Mouse (Mus musculus): ENCODE measurements around the gene Hmgb1.

Gene Hmgb1

GRCm38 (mm10) chr5:149184844-149185186 lies 526 bp upstream of the Hmgb1 start:
- DNase-seq: no peak

- no peak for DNase-seq
Observed at GRCm38 (mm10) chr5:149183721-149184103, 577 bp downstream of the Hmgb1 start.

DNA sequence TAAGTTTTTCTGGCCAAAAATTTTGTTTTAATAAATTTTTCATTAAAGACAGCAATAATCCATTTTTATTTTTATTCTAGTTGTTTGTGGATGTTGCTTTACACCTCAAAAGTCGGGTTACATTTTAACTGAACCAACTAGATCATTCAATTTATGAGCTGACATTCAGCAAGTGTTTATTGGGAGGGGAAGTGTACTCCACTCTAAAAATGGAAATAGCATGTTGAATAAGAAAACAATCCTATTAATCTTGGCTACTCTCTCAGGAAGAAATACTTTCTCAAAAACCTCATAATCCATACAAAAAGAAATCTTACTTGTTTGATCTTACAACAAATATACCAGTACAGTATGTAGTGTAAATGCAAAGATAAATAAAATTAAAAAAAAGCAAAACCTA lies 1.2 kb downstream of the Hmgb1 start:
- DNase-seq: no peak

- DNase-seq: no peak
Observed at GRCm38 (mm10) chr5:149182186-149182870, 2.0 kb downstream of the Hmgb1 start.

- DNase-seq: no peak
Observed at GRCm38 (mm10) chr5:149179826-149180225, 4.5 kb downstream of the Hmgb1 start.

DNA sequence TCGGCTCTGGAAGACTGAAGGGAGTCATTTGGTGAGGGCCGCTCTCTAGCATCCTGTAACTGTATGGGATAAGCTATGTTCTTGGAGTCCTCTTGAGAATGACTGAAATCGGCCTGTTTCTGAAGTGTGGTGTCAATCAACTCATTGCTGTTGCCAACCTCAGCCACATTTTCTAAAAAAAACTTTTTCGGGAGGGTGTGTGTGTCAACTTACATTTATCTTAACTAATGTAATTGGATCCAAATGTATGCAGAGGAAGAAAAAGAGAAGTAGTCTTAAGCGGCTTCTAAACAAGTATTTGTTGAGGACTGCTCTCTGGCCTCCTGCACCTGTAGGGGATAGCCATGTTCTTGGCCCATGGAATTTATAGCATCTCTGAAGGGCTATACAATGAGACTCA lies 6.2 kb downstream of the Hmgb1 start:
- DNase-seq: no peak

DNA sequence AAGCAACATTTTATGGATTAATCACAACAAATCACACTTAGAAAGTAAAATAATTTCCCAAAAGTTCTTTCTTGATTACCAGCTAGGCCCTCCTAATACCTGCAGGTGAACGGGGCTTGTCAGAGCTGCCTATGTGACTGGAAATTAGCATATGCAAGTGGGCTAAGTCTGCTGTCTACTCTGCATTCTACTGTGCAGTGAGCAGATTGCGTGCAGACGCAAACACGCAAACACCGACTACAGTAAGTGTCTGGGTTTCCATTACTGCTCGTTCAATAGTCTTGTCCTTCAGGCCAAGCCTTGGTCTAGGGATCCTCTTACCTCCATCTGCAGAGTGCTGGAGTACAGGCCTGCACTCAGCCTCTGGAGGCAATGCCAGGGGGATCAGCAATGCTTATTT lies 8.6 kb downstream of the Hmgb1 start:
- DNase-seq: no peak

DNA sequence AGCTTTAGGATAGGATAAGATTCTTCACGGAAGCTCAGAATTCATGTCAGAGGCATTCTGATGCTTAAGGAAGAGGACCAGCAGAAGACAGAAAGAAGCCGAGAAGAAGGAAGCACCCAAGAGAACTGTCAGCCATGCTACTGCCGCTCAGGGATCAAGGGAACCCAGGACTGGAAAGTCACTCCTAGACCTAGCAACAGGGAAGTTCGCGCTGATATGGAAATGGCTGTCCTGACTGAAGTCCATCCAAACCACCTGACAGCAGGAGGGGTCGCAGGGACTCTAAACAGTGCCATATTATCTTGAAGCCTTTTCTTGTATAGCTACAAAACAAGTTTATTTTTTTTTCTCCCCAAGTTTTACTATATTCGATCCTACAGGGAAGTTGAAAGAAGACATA lies 9.8 kb downstream of the Hmgb1 start:
- DNase-seq: no peak

DNA sequence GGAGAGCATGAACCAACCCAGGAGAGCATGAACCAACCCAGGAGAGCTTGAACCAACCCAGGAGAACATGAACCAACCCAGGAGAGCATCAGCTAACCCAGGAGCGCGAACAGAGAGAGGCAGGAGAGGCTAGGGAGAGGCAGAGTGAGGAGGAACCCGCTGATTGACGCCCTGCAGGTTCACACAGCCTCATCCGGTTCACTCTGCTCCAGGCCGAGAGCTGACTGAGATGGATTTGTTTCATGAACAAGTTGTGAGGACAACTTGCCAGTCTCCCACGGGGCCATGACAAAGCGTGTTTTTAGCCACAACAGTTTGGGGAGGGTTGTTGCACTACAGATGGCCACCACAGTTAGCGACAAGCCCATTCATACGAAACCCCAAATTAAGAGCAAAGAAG lies 12.0 kb downstream of the Hmgb1 start:
- no peak for DNase-seq

GRCm38 (mm10) chr5:149170841-149171588 lies 13.3 kb downstream of the Hmgb1 start:
- no peak for DNase-seq

DNA sequence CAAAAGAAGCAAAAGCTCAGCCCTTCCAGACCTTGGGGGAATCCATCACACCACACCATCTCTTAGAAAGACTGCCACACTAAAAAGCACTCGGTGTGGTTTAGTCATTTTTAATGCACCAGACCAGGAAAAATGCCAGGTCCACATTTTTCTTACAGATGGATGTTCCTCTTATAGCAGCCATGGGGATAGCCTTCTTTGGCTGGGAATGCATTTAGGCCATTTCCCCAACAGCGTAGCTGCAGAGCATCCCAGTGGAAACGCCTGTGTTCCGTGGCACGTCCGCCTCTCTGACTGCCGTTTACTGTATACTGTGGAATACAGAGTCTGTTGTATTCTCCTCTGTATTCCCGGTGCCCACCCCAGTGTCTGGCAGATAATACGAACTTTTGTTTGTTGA lies 15.5 kb downstream of the Hmgb1 start:
- no peak for DNase-seq

DNA sequence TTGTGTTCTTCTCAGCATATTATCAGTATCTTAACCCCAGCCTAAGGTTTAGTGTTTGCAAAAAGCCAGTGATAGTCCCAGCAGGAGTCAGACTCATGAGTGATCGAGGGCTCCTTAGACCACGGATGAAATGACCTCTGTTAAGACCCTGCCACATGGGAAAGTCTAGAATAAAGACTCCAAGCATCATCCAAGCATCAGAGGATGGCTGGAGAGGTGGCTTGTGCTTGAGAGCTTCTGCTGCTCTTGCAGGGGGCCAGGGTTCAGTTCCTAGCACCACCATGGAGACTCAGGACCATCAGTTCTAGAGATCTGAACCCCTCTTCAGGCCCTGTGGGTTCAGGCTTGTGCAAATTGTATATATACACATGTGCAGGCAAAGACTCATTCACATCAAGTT lies 16.2 kb downstream of the Hmgb1 start:
- DNase-seq: no peak

DNA sequence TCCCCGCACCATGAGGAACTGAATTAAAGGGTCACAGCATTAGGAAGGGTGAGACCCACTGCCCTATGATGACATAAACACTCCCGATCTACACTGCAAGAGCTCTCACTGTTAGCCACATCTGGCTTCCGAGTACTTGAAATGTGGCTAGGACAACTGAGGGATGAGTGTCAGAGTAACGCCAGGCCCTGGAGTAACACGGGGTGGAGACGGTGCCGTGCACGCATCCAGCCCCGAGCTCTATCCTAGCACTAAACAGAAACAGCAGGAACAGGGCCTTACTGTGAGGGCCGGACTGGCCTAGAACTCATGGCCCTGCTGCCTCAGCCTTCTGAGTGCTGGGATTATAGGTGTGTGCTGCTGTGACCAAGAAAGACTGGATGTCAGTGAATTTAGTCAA lies 18.3 kb downstream of the Hmgb1 start:
- no peak for DNase-seq

DNA sequence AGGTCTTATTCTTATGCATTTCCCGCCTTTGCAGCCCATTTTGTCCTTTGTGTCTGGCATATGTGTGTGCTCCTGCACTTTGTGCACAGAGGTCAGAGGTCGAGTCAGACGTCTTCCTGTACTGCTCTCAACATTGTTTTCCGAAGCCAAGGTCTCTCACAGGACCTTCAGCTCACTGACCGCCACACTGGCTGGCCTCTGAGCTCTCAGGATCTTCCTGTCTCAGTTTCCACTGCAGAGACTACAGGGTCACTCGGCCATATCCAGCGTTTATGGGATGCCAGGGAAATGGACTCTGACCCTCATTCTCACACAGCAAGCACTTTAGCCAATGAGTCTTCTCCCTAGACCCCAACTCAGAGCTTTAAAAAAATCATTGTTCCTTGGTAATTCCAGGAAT lies 19.4 kb downstream of the Hmgb1 start:
- DNase-seq: no peak

DNA sequence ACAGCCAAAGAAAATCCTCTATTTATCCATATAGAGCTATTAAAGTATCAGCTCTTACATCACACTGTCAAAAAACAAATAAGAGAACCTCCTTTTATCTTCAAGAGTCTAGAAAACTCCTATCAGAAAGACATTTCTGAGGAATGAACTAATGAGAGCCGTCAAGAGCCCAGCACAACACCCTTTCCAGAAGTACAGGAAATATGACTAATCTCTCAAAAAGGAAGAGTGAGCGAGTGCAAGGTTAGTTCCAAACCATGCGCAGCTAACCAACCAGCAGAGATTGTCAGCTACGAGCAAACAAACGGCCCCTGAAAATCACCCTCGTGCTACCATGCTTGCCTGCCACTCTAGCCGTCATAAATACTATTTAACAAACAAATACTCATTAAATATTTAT lies 21.4 kb downstream of the Hmgb1 start:
- DNase-seq: no peak

GRCm38 (mm10) chr5:149160469-149160868 lies 23.8 kb downstream of the Hmgb1 start:
- DNase-seq: no peak

DNA sequence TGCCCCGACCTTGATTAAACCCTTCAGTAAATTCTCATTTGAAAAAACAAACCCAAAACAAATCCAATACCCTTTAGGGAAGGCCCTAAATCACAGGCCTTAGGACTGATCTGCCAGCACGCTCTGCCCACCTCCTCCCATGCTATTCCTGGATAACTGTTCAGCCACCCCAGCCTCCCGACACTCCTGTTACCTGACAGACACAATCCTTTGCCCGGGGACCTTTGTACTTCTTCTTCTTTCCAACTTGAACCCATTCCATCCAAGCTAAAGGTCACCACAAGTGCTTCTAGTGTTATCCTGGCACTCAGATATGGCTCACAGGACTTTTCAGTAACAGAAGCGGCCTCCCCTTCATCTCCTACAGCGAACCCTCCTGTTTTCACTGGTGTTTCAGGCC lies 25.3 kb downstream of the Hmgb1 start:
- no peak for DNase-seq

- DNase-seq: no peak
Observed at GRCm38 (mm10) chr5:149156886-149157563, 27.3 kb downstream of the Hmgb1 start.

- no peak for DNase-seq
Observed at GRCm38 (mm10) chr5:149152774-149153155, 31.5 kb downstream of the Hmgb1 start.

DNA sequence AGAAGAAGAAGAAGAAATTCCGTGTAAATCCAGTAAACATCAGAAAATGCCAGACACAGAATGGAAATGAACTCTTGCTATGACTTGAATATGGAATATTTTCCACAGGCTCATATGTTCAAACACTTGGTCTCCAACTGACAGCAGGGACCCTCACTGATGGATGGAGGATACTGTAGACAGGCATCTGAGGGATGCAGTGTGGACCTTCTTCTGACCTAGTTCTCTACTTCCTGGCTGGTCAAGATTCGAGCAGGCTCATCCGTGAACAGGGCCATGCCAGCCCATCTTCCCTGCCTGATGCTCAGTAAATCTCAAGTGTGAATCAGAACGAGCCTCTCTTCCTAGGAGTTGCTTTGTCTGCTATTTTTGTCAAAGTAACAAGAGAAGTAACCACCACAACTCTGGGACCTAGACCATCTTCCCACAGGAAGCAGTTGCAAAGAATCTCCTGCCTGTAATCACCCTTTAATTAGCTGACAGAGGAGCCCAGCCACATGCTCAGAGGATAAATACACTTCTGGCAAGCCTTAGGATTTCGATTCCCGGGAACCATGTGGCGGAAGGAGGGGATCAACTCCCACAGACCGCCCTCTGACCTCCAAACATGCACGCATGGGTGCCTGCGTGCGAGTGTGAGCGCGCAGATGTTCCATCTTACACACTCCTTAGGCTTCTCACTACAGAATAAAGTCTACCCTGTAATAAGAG lies 32.1 kb downstream of the Hmgb1 start:
- DNase-seq: no peak

GRCm38 (mm10) chr5:149150882-149151281 lies 33.4 kb downstream of the Hmgb1 start:
- no peak for DNase-seq

DNA sequence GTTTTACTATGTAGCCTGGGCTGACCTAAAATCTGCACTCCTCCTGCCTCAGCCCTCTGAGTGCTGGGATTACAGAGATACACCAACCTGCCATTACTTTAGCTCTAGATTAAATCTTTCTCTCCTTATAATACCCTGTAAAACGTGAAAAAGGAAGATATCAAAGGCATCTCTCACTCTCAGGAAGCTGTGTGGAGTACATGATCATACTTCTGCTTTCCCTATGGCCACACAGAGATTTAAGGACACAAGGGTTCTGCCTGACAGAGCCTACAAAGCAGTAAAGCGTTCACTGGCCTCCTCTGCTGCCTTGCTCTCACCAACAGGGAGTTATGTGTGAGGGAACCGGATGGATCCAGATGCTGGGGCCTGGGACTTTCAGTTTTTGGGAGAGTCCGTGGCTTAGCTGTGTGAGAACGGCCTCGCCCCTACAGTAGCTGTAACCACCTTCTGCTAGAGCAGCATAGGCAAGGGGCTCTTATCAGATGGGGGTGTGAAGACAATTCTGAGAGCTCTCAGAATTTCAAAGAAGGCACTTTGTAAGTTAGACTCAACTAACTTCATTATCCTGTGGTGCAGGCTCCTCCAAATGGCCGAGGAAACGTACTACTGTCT lies 36.8 kb downstream of the Hmgb1 start:
- DNase-seq: no peak

- DNase-seq: no peak
Observed at GRCm38 (mm10) chr5:149146691-149147090, 37.6 kb downstream of the Hmgb1 start.

All from thymus, adult 18-20 months (tissue).